Mouse (Mus musculus) midbrain, embryonic 11.5 days (tissue): Measurements from ENCODE around the gene Ubr7. TPM values are rescaled to one million over a fixed set of nuclear protein-coding genes. Genes with fewer than 3 reads are reported as not detected.

Experiments
- ATAC-seq: fragments of 200-750 bp; cut with Nextera tagmentation; 2 replicates; pipeline ENCODE4 v1.8.0; 2017; ENCODE audit warnings: moderate TSS enrichment, moderate library complexity; ENCODE audit not compliant: low FRiP score
- DNase-seq: peaks from one replicate; pipeline ENCODE4 v3.0.0; 2015; ENCODE audit warnings: low spot score; ENCODE audit errors: missing footprints
- H3K27ac ChIP-seq: fragments of 300-500 bp; sonication (generic); 2 replicates; pipeline ENCODE4 v1.5.1; 2014; ENCODE audit warnings: low read depth, low read length
- H3K27me3 ChIP-seq: fragments of 300-500 bp; sonication (generic); 2 replicates; pipeline ENCODE4 v1.6.1; 2014; ENCODE audit warnings: mild to moderate bottlenecking, low read length, moderate library complexity, mixed read lengths; ENCODE audit not compliant: control insufficient read depth, insufficient read depth
- H3K36me3 ChIP-seq: fragments of 300-500 bp; sonication (generic); 2 replicates; pipeline ENCODE4 v1.6.1; 2014; ENCODE audit warnings: mild to moderate bottlenecking, low read length, moderate library complexity, mixed read lengths; ENCODE audit not compliant: control insufficient read depth, insufficient read depth
- H3K4me1 ChIP-seq: fragments of 300-500 bp; sonication (generic); 2 replicates; pipeline ENCODE4 v1.6.1; 2014; ENCODE audit warnings: low read length; ENCODE audit not compliant: control insufficient read depth, insufficient read depth
- H3K4me2 ChIP-seq: fragments of 300-500 bp; sonication (generic); 2 replicates; pipeline ENCODE4 v1.6.1; 2014; ENCODE audit warnings: mild to moderate bottlenecking, moderate library complexity
- H3K4me3 ChIP-seq: fragments of 300-500 bp; sonication (generic); 2 replicates; pipeline ENCODE4 v1.5.1; 2014; ENCODE audit warnings: low read depth, low read length
- H3K9ac ChIP-seq: fragments of 300-500 bp; sonication (generic); 2 replicates; pipeline ENCODE4 v1.6.1; 2014; ENCODE audit warnings: low read length
- H3K9me3 ChIP-seq: fragments of 300-500 bp; sonication (generic); 2 replicates; pipeline ENCODE4 v1.6.1; 2016; ENCODE audit warnings: low read length; ENCODE audit not compliant: control insufficient read depth
- WGBS: fragments of 180-500 bp; shearing (Covaris S2); extraction: QIAGEN DNeasy Blood & Tissue Kit; methylation state at CpG from one replicate; pipeline ENCODE4 v1.1.7; 2014; 5-methylcytosine and 5-hydroxymethylcytosine counted together
- polyA plus RNA-seq: library from polyadenylated mRNA; unstranded; fragments of >200 nt; fragmentation: Nextera tagmentation; extraction: Ambion mirVana; gene quantifications from 2 replicates; pipeline ENCODE4 v1.2.1, GENCODE M21; 2014

Ubr7 gene
- polyA plus RNA-seq, 1 experiment from 2014 or later, result 70.8 TPM

- no peaks in the 10 kb centered on the region for H3K36me3 ChIP-seq
- no peaks in the 10 kb centered on the region for H3K27me3 ChIP-seq
- no peak overlapping the region for H3K4me3 ChIP-seq
- no peaks in the 10 kb centered on the region for H3K9me3 ChIP-seq
- 95% methylated on average over 1 of the region's 1 CpGs for WGBS
- no peak overlapping the region for H3K4me2 ChIP-seq
- H3K9ac ChIP-seq, result no peak overlapping the region
- ATAC-seq (no peak), DNase-seq (no peak)
- H3K27ac ChIP-seq, result no peak overlapping the region
- no peaks in the 10 kb centered on the region for H3K4me1 ChIP-seq
Observed at GRCm38 (mm10) chr12:102827119-102827518, 69.4 kb downstream of the Ubr7 start.

Other genes with a start within 250 kb of the Ubr7 start
- gene Chga, start 203.0 kb upstream of the Ubr7 start, polyA plus RNA-seq, result 23.5 and 24.0 TPM in 2 replicates
- 11.6 and 14.2 TPM in 2 replicates for gene Itpk1, start 53.0 kb upstream of the Ubr7 start, polyA plus RNA-seq
- 40.8 and 41.4 TPM in 2 replicates for gene Moap1, start 14.3 kb upstream of the Ubr7 start, polyA plus RNA-seq
- 12.2 and 12.3 TPM in 2 replicates for gene Tmem251, start 14.2 kb upstream of the Ubr7 start, polyA plus RNA-seq
- not detected in 2 replicates for gene Gm28051, start 202 bp upstream of the Ubr7 start, polyA plus RNA-seq
- 47.7 and 52.6 TPM in 2 replicates for gene Gon7, start 164 bp upstream of the Ubr7 start, polyA plus RNA-seq
- gene Gm20604, start 705 bp downstream of the Ubr7 start, polyA plus RNA-seq, result 36.0 and 36.5 TPM in 2 replicates
- gene Btbd7, start 120.5 kb downstream of the Ubr7 start, polyA plus RNA-seq, result 18.4 and 18.5 TPM in 2 replicates
- not detected in 2 replicates for gene Cox8c, start 141.3 kb downstream of the Ubr7 start, polyA plus RNA-seq
- 2.6 and 2.9 TPM in 2 replicates for gene Unc79, start 190.9 kb downstream of the Ubr7 start, polyA plus RNA-seq